Mouse (Mus musculus): ENCODE results near the gene 4930519P11Rik. TPM values are rescaled to one million over a fixed set of nuclear protein-coding genes. Genes with fewer than 3 reads are reported as not detected.

Gene 4930519P11Rik
- not detected in 2 replicates for total RNA-seq (2014; rRNA removed)
- 0.37 TPM in 1 of 2 replicates, not detected in the other for polyA plus RNA-seq (2012; rRNA removed)

DNA sequence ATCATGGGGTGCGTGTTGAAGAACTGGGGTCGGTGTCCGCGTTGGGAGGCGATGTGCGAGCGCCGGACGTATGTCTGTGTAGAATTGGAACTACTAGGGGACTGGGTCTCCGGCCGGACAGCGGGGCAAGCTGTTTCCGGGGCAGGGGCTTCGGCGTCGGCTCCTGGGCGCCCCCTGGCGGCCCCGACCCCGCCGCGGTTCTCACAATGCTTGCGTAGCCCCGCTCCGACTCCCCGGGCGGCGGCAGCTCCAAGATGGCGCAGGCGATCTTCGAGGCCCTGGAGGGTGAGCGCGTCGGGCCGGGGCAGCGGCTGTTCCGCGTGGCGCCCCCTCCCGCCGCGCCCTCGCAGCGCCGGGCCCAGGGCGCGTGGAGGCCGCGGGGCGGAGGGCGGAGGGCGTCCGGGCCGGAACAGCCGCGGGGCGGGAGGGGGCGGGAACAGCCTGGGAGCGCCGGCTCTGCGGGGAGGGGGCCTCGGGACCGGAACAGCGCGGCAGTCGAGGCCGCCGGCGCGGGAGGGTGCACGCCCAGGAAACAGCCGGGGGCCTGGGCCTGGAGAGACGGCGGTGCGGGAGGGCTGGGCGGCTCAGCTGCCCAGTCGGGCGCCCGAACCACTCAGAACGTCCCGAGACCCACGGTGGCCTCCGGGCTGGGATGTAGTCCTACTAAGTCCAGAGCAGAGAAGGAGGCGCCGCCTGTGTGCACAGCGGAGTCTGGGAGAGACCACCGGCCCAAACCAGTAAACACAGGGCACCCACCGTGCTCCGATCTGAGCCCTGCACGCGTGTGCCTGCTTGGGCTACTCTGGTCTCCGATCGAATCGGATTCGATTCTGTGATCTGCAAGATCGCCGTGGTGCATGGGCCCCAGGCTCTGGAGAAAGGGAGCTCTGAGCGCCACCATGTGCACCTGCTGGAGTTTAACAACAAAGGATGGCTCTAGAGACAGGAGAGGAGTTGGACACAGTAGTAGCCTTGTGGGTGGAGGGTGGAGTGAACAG lies at the start of gene 4930519P11Rik, which contains the start of gene Zfp341:
4930519P11Rik (minus strand) TSS at position 320 of the 998 bp plus-strand sequence.
Zfp341 (plus strand) TSS at position 180 of the 998 bp plus-strand sequence.
- peak within 1 kb of the TSS; percentile 81 for H3K9ac ChIP-seq (ENCODE audit: low read depth, low read length)
- H3K27ac ChIP-seq (replicated peaks; ENCODE audit: insufficient read depth, low read depth, low read length): peak within 1 kb of the TSS; percentile 95
- peak; percentile 82 for TF ChIP-seq CTCF (IDR thresholded peaks at IDR 0.05; ENCODE audit: low read depth, low read length)
- TF ChIP-seq POLR2A (IDR thresholded peaks at IDR 0.05; ENCODE audit: extremely low read depth, insufficient read depth, low read length): peak; percentile 65; the same call in 1 of the 2 replicates
- peak within 1 kb of the TSS; percentile 69 for H3K4me3 ChIP-seq (ENCODE audit: insufficient read depth, low read depth, low read length)
- peak; percentile 83 for DNase-seq (ENCODE audit: extremely low read depth, low read depth, low spot score)
- no peaks in the 10 kb centered on the region for H3K36me3 ChIP-seq (ENCODE audit: control insufficient read depth, insufficient read depth, low read length)
- under 1% methylated on average over 98 of the region's 98 CpGs for WGBS
- no peaks in the 10 kb centered on the region for H3K27me3 ChIP-seq (ENCODE audit: control insufficient read depth, insufficient read depth, low read length)
- H3K79me2 ChIP-seq (ENCODE audit: control insufficient read depth, insufficient read depth, low read length): no peaks in the 10 kb centered on the region
- H3K4me1 ChIP-seq (ENCODE audit: control insufficient read depth, insufficient read depth, low read length): peaks cover 17% of the 10 kb centered on the region

GRCm38 (mm10) chr2:154659531-154660074 lies 46.4 kb upstream of the 4930519P11Rik start:
- Histone ChIP-seq H3K9ac (ENCODE audit: low read depth, low read length) (no peak overlapping the region), H3K27me3 (ENCODE audit: control insufficient read depth, insufficient read depth, low read length) (no peaks in the 10 kb centered on the region), H3K79me2 (ENCODE audit: control insufficient read depth, insufficient read depth, low read length) (peaks cover 41% of the 10 kb centered on the region), H3K36me3 (ENCODE audit: control insufficient read depth, insufficient read depth, low read length) (peaks cover 2% of the 10 kb centered on the region; the same call in 1 of the 2 replicates), H3K4me3 (ENCODE audit: insufficient read depth, low read depth, low read length) (no peak overlapping the region), H3K27ac (replicated peaks; ENCODE audit: insufficient read depth, low read depth, low read length) (no peak overlapping the region), H3K4me1 (ENCODE audit: control insufficient read depth, insufficient read depth, low read length) (peaks cover 13% of the 10 kb centered on the region)
- WGBS: 88% methylated on average over 4 of the region's 5 CpGs
- no peak for DNase-seq (ENCODE audit: extremely low read depth, low read depth, low spot score)
- no peak for TF ChIP-seq POLR2A (IDR thresholded peaks at IDR 0.05; ENCODE audit: extremely low read depth, insufficient read depth, low read length)
- no peak for TF ChIP-seq CTCF (IDR thresholded peaks at IDR 0.05; ENCODE audit: low read depth, low read length)

GRCm38 (mm10) chr2:154659070-154659469 lies 45.8 kb upstream of the 4930519P11Rik start:
- WGBS: 85% methylated on average over 4 of the region's 4 CpGs
- Histone ChIP-seq H3K27ac (replicated peaks; ENCODE audit: insufficient read depth, low read depth, low read length) (no peak overlapping the region), H3K36me3 (ENCODE audit: control insufficient read depth, insufficient read depth, low read length) (peaks cover 2% of the 10 kb centered on the region; the same call in 1 of the 2 replicates), H3K9ac (ENCODE audit: low read depth, low read length) (no peak overlapping the region), H3K79me2 (ENCODE audit: control insufficient read depth, insufficient read depth, low read length) (peaks cover 36% of the 10 kb centered on the region), H3K4me1 (ENCODE audit: control insufficient read depth, insufficient read depth, low read length) (peaks cover 13% of the 10 kb centered on the region), H3K27me3 (ENCODE audit: control insufficient read depth, insufficient read depth, low read length) (no peaks in the 10 kb centered on the region), H3K4me3 (ENCODE audit: insufficient read depth, low read depth, low read length) (no peak overlapping the region)
- TF ChIP-seq POLR2A (IDR thresholded peaks at IDR 0.05; ENCODE audit: extremely low read depth, insufficient read depth, low read length) (no peak), CTCF (IDR thresholded peaks at IDR 0.05; ENCODE audit: low read depth, low read length) (no peak)
- DNase-seq (ENCODE audit: extremely low read depth, low read depth, low spot score): no peak

- peak overlapping the region; percentile 96 for H3K4me3 ChIP-seq (ENCODE audit: insufficient read depth, low read depth, low read length)
- no peaks in the 10 kb centered on the region for H3K27me3 ChIP-seq (ENCODE audit: control insufficient read depth, insufficient read depth, low read length)
- peak overlapping the region; percentile 81 for H3K27ac ChIP-seq (replicated peaks; ENCODE audit: insufficient read depth, low read depth, low read length)
- H3K9ac ChIP-seq (ENCODE audit: low read depth, low read length): peak overlapping the region; percentile 98
- H3K79me2 ChIP-seq (ENCODE audit: control insufficient read depth, insufficient read depth, low read length): peaks cover 33% of the 10 kb centered on the region
- DNase-seq (ENCODE audit: extremely low read depth, low read depth, low spot score): peak; percentile 65
- peaks cover 2% of the 10 kb centered on the region; the same call in 1 of the 2 replicates for H3K36me3 ChIP-seq (ENCODE audit: control insufficient read depth, insufficient read depth, low read length)
- 3% methylated on average over 12 of the region's 12 CpGs for WGBS
- TF ChIP-seq POLR2A (IDR thresholded peaks at IDR 0.05; ENCODE audit: extremely low read depth, insufficient read depth, low read length) (no peak), CTCF (IDR thresholded peaks at IDR 0.05; ENCODE audit: low read depth, low read length) (no peak)
- H3K4me1 ChIP-seq (ENCODE audit: control insufficient read depth, insufficient read depth, low read length): peaks cover 13% of the 10 kb centered on the region
These were observed 44.4 kb upstream of the 4930519P11Rik start for GRCm38 (mm10) chr2:154657486-154658237.

- H3K36me3 ChIP-seq (ENCODE audit: control insufficient read depth, insufficient read depth, low read length): peaks cover 2% of the 10 kb centered on the region; the same call in 1 of the 2 replicates
- no peaks in the 10 kb centered on the region for H3K27me3 ChIP-seq (ENCODE audit: control insufficient read depth, insufficient read depth, low read length)
- DNase-seq (ENCODE audit: extremely low read depth, low read depth, low spot score): peak; percentile 94
- peak overlapping the region; percentile 98 for H3K9ac ChIP-seq (ENCODE audit: low read depth, low read length)
- TF ChIP-seq POLR2A (IDR thresholded peaks at IDR 0.05; ENCODE audit: extremely low read depth, insufficient read depth, low read length) (no peak), CTCF (IDR thresholded peaks at IDR 0.05; ENCODE audit: low read depth, low read length) (no peak)
- H3K79me2 ChIP-seq (ENCODE audit: control insufficient read depth, insufficient read depth, low read length): peaks cover 29% of the 10 kb centered on the region
- under 1% methylated on average over 65 of the region's 67 CpGs for WGBS
- H3K27ac ChIP-seq (replicated peaks; ENCODE audit: insufficient read depth, low read depth, low read length): peak overlapping the region; percentile 81
- H3K4me1 ChIP-seq (ENCODE audit: control insufficient read depth, insufficient read depth, low read length): peaks cover 13% of the 10 kb centered on the region
- H3K4me3 ChIP-seq (ENCODE audit: insufficient read depth, low read depth, low read length): peak overlapping the region; percentile 96
These were observed 43.7 kb upstream of the 4930519P11Rik start for GRCm38 (mm10) chr2:154656710-154657485.
